Mouse (Mus musculus) frontal cortex, adult (tissue): ENCODE measurements around the gene Gm10961.
"Not testable (repeated sequence)": the region's sequence is repeated elsewhere in the genome, so short reads cannot be mapped to it uniquely, and the experiment has no call there.

Experiments used
- ATAC-seq: cut with Nextera tagmentation; 2 replicates; pipeline ENCODE4 v1.9.2; 2017; ENCODE audit warnings: mild to moderate bottlenecking, moderate library complexity, mixed read lengths; ENCODE audit not compliant: low TSS enrichment

Gm10961 gene

DNA sequence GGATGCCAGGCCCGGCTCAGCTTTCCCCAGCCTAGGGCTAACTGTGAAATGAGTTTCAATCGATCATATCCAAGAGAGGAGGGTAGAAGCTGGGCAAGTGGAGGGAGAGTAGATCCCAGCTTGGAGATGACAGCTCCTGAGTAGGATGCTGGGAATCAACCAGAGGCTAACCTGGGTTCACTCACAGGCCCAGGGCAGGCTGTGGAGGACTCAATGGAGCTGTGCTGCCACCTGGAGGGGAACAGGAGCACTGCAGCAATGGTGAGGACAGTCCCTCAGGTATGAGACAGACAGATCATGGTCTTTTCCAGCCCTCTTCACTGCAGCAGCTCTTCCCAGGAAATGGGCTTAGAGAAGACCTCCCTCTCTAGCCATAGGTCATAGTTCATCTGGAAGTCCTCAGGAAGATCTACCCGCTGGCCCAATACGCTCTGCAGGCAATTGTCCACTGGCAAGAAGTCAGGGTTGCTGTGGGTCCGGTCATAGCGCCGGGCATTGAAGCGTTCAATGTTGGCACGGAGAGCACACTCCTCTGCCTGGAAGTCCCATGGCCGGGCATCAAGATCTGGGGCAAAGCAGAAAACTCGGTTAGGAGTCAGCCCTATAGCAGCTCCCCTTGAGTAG, 18.1 kb upstream of the Gm10961 start:
- ATAC-seq: peak; percentile 76

DNA sequence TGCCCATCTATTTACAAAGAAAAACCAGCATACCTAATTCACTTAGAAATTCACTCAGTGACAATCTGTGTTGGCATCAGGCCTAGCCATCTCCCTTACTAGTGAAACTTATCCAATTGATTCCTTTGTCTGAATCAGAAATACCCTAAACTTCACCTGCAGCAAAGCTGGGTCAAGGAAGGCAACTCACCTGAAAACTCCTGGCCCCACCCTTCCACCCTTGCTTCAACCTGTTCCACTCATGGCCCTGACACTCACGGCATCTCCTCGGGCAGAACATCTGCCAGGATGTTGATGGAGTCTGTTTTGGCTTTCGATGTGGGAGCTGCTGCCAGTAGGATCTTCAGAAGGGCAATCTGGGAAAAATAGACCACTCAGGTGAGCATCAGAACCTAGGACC, 13.3 kb upstream of the Gm10961 start:
- ATAC-seq: no peak

DNA sequence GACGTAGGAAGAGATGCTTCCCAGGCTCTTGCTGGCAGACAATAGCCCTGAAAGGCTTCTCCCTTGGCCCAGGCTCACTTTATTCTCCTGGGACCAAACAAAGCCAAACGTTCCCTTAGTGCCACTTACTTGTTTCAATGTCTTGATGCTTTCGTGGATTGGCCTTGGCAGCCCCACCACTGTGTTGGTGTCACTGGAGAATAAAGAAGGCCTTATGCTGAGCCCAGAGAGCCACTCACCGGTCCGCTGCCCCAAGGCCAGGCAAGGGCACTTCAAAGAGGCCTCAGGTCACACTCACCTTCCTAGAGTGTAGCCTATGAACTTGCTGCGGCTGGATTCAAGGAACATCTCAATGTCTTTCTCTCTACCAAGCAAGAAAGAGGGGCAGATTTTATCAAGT, 11.2 kb upstream of the Gm10961 start:
- ATAC-seq: no peak

DNA sequence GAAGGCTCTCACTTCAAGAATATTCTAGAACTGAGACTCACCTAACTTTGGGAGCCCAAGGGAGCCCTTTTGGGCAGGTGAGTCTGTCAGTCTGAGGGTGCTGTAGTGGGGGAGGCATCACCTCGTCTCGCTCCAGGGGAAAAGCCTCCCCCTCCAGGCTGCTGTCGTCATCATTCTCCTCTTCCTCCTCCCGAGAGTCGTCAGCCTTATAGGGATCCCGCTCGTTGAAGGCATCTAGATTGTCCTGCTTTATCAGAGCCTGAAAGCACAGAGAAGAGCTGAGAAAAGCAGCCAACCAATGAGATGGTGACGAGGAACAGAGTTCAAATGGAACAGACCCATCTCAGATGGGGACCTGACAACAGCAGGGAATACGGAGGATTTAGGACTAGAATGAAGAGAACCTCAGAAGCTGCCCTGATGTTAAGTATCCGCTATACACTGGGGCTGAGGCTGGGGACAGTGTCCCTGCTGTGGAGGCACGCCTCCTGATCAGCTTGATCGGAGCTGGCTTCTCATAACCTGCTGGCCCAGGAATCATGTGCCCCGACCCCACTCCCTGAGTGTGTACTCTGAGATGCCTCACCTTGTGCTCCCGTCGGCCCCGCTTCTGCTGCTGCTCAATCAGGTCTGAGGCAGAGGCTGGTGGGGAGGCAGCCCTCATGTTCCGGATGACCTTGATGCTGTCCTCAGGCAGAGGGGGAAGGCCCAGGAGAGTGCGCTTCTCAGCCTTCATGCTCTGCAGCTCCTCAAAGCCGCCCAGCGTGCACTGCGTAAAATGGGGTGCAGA, 9.6 kb upstream of the Gm10961 start:
- ATAC-seq: no peak

GRCm38 (mm10) chr3:107622537-107622936, 8.6 kb upstream of the Gm10961 start:
- no peak for ATAC-seq

GRCm38 (mm10) chr3:107624424-107624823, 6.7 kb upstream of the Gm10961 start:
- ATAC-seq: no peak

DNA sequence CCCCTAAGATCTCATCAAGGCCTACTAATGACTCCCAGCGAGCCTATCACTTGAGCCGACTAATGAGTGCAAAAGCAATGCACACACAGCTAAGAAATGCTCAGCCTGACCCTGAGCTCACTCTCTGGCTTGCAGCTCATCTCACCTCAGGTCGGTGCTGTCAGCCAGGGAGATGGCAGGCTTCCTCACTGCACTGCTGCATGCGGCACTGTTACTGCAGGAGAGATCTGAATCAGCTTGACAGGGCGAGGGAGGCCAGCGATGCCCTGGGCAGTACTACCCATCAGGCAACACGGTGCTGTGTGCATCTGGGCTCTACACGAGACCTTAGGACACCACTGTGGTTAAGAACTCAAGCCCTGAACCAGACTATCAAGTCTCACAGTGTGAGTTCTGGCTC, 5.6 kb upstream of the Gm10961 start:
- ATAC-seq: no peak

DNA sequence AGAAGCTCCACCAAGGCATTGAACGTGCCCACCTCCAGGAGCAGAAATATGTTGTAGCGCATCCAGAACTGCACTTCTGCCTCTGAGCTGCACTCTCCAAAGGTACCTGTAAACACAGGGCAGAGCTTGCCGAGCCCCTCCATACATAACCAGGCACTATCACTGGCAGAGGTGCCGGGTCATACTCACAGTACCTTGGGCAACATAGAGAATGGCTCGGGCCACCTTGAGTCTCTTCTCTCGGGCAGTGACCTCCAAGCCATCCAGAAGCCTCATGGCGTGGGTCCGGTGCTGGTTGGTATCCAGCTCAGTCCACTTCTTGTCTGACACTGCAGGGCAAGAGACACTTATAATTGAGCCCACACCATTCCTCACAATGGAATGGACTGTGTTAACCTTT, 4.4 kb upstream of the Gm10961 start:
- no peak for ATAC-seq

DNA sequence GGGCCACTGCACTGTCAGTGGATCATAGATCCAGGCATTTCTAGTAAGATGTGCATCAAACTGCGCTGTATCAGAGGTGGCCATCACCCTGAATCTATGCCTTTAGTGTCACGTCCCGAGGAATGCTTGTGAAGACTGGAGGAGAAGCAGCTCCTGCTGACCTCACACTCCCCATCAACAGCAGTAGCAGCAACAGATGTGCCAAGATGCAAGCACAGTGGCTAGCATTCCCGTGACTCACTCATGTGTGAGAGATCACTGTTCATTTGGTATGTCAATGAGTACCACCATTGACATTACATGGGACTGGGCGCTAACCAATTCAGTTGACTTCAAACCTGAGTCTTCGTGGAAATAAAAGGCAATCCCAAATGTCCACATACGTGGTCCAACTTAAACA, 3.5 kb upstream of the Gm10961 start:
- ATAC-seq: no peak

DNA sequence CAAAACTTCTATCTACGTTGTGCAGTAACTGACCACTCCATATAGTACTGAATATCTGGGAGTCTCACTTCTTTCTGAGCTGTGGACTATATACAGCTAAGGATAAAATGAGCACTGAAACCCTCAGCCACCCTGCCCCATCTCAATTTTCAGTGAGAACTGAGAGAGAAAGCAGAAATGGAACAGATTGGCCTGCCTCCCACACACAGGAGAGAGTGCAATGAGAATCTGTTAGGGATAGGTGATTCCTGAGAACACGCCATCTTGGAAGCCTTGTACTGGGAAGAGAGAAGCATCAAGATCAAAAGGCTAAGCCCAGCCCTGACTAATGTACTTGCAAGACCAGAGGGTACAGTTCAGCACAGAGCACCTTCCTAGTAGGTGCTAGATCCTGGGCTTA, 2.6 kb upstream of the Gm10961 start:
- ATAC-seq: peak; percentile 25; the same call in 1 of the 2 replicates

GRCm38 (mm10) chr3:107629411-107629810, 1.7 kb upstream of the Gm10961 start:
- no peak for ATAC-seq

- peak; percentile 94 for ATAC-seq
These were observed 419 bp downstream of the Gm10961 start, which contains the start of gene Strip1 for GRCm38 (mm10) chr3:107631523-107631958. Gene Strip1 (minus strand): TSS chr3:107631694.

DNA sequence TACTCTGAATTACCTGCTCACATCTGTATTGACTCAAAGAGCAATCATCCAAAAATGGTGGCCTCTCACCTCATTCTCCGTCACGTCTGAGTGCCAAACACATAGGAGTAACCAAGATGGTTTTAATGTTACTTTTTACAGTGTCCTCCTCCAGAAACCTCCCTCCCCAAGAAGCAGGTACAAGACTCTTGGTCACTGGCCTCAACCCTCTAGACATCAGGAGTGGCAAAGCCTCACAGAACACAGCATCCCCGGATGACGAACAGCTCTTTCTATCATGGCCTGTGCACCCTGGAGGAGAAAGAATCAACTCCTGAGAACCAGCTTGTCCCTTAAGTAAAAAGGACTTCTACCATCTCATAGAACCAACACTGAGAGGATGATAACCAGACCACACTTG, 1.7 kb downstream of the Gm10961 start:
- ATAC-seq: no peak

GRCm38 (mm10) chr3:107633906-107634305, 2.8 kb downstream of the Gm10961 start:
- no peak for ATAC-seq

GRCm38 (mm10) chr3:107635836-107636235, 4.7 kb downstream of the Gm10961 start:
- ATAC-seq: no peak

- no peak for ATAC-seq
These were observed 5.1 kb downstream of the Gm10961 start for GRCm38 (mm10) chr3:107636236-107636635.

DNA sequence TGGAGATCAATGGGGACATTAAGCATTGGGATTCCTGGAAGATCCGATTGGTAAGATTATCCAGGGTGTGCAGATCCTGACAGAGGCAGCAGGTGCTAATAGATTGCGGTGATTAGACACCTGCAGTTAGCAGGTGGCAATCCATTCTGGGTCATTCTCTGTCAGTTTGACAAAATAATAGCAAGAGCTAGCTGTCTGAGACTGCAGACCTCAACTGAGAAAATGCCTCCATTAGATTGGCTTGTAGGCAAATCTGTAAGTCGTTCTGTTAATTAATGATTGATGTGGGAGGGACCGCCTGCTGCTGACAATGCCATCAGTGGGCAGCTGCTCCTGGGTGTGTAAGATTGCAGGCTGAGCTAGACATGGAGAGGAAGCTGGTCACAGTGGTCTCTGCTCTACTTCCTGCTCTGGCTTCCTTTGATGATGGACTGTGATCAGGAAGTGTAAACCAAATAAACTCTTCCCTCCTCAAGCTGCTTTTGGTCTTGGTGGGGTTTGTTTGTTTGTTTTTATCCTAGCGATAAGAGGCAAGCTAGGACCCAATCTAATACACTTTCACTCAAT, 6.6 kb downstream of the Gm10961 start:
- no peak for ATAC-seq

- ATAC-seq: no peak
These were observed 15.8 kb downstream of the Gm10961 start for GRCm38 (mm10) chr3:107646947-107647346.

DNA sequence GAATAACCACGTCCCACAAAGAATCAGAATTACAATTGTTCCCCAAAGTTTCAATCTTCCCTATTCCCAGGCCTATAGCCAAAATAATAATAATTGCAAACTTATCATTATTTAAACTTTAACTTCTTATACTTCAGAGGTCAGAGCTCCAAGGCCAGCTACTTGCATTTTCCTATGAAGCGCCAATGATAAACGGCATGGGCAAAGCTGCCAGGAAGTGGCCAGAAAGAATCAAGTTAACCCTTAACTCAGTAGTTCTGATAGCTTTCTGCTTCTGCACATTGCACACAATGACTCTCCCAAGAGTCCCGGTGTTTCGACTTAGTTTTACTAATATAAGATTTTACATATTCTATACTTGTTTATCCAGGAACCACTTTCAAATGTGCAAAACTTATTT, 19.2 kb downstream of the Gm10961 start:
- not testable (repeated sequence) for ATAC-seq

GRCm38 (mm10) chr3:107652968-107653367, 21.8 kb downstream of the Gm10961 start:
- ATAC-seq: peak; percentile 66

GRCm38 (mm10) chr3:107654861-107655260, 23.7 kb downstream of the Gm10961 start:
- no peak for ATAC-seq

GRCm38 (mm10) chr3:107655491-107655890, 24.4 kb downstream of the Gm10961 start:
- no peak for ATAC-seq

DNA sequence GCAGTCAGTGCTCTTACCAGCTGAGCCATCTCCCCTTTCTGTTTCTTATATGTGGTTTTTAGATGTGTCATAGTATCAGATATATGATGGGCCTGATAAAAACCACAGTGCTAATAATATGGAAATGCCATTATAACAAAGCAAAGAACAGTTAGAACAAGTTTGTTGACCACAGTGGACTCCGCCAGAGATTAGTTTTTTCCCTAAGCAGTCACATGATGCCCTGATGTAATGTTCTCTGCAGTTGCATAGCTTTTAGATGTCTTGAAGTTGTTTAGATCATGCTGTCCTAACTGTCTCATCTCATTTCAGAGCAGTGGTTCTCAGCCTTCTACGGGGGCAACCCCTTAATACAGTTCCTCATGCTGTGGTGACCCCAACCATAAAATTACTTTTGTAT, 25.0 kb downstream of the Gm10961 start:
- no peak for ATAC-seq
